Mouse (Mus musculus) macrophage (primary cell): ENCODE results near the gene Zyx. TPM values are rescaled to one million over a fixed set of nuclear protein-coding genes. Genes with fewer than 3 reads are reported as not detected.

Experiments
- H3K27ac ChIP-seq: fragments of 350-480 bp; formaldehyde crosslinking; 2 replicates; pipeline ENCODE4 v1.9.0; 2021
- H3K36me3 ChIP-seq: fragments of 350-480 bp; formaldehyde crosslinking; 2 replicates; pipeline ENCODE4 v1.9.0; 2021; ENCODE audit errors: inconsistent target
- H3K4me3 ChIP-seq: fragments of 350-480 bp; formaldehyde crosslinking; 2 replicates; pipeline ENCODE4 v1.9.0; 2021; ENCODE audit errors: inconsistent target
- H3K79me2 ChIP-seq: fragments of 350-480 bp; formaldehyde crosslinking; 2 replicates; pipeline ENCODE4 v1.9.0; 2021; ENCODE audit errors: inconsistent target
- WGBS: methylation state at CpG from one replicate; pipeline ENCODE4 v1.1.7; 2026; ENCODE audit warnings: inconsistent platforms; ENCODE audit not compliant: missing documents; 5-methylcytosine and 5-hydroxymethylcytosine counted together
- polyA plus RNA-seq: library from polyadenylated mRNA; stranded (reverse); fragments of 250-400 nt; gene quantifications from 3 replicates; pipeline ENCODE4 v1.2.4, GENCODE M21; 2018; ENCODE audit warnings: inconsistent platforms

Zyx gene
- polyA plus RNA-seq, 1 experiment from 2014 or later = 176 TPM

DNA sequence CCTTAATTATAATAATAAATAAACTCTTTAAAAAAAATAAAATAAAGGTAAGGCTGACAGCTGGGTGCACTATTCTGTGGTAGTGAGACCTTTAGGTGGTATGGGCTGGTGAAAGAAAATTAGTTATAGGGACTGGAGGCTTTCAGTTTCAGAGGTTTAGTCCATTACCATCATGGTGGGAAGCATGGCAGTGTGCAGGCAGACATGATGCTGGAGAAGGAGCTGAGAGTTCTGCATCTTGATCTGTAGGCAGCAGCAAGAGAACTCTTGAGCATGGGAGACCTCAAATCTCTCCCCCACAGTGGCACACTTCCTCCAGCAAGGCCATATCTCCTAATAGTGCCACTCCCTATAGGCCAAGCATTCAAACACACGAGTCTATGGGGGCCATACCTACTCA is 7.3 kb upstream of the Zyx start:
- no peak overlapping the region for H3K4me3 ChIP-seq
- no peaks in the 10 kb centered on the region for H3K36me3 ChIP-seq
- H3K27ac ChIP-seq = no peak overlapping the region
- H3K79me2 ChIP-seq = no peaks in the 10 kb centered on the region
- 73% methylated on average over 1 of the region's 1 CpGs for WGBS

DNA sequence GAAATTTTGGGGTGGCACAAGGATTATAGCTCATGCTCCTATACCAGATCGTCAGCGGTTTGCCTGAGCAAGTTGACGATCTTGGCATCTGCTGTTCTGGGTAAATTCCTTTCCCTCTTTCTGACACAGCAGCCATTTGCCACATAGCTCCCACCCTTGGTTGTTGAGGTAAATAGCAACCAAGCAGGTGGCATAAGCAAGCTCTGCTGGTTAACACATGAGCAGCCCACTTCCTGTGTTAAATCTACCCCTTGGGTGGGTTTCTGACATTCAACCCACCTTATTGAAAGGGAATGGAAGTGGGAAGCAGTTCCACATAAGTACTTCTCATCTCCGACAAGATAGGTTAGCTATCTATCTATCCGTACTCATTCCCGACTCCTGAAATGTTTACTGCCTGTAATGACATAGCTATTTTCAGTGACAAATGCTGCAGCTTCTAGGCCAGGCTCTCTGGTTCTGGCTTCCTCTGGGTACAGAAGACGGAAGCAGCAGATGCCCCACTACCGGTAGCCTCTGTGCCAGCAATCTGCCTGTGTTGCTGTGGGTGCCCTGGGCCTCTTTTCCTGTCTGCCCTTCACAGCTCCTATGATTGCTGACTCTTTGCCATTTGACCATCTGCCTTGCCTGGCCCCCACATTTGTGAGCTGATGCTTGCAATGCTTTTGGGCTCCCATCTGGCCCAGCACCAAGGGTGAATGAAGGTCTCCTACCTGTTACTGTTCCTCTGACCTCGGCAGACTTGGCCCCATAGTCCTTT is 5.9 kb upstream of the Zyx start:
- Histone ChIP-seq H3K27ac (0 out of 2 replicates have a peak overlapping the region, but pooled peaks have one; percentile 10), H3K36me3 (no peaks in the 10 kb centered on the region), H3K4me3 (no peak overlapping the region), H3K79me2 (no peaks in the 10 kb centered on the region)
- 24% methylated on average over 9 of the region's 9 CpGs for WGBS

DNA sequence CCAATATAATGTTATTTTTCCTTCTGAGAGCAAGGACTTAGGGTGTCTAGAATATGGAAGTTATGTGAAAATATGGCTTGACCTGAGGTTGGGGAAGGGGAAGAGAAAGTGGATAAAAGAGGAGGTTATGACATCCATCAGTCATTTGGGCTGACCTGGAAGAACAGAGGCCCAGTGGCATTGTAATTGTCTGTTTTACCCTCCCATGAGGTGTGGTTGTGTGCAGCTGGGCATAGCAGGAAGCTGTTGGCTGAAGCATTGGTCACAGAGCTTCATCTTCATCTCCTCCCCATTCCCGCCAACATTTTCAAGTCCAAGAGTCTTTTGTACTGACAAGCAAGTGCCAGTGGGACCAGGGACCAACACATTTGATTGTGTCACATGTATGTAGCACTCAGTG is 5.2 kb upstream of the Zyx start:
- H3K4me3 ChIP-seq = no peak overlapping the region
- WGBS = 13% methylated on average over 1 of the region's 1 CpGs
- H3K27ac ChIP-seq = 0 out of 2 replicates have a peak overlapping the region, but pooled peaks have one; percentile 10

DNA sequence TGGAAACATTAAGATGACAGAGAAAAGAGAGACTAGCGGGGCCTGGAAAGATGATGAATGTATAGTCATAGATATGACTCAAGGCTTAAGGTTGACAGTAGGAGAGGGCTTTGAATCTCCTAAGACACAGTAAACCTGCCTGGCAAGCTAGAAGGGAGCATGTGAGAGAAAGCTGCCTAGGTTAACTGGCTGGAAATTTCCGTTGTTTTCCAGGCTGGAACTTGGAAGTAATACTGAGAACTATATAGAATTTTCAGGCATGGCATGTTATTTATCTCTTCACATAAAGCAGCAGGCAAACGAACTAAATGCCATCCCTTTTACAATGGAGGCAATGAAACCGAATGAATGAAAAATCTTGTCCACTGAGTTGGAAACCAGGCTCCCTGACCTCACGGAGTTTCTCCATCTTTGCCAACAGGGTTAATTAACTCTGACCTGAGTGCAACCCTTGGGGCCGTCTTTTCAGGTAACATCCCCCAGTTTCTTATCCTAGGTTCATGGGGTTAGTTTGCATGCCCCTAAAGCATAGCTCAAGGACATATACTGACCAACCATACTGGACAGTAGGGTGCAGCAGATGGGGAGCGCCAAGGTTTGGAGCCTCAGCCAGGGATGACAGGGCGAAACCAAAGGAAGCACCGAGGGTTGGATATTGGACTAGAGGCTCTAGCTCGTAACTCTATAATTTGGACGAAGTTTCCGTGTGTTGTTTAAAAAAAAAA is 987 bp upstream of the Zyx start:
- Histone ChIP-seq H3K79me2 (peaks cover 20% of the 10 kb centered on the region), H3K36me3 (no peaks in the 10 kb centered on the region), H3K27ac (peak overlapping the region; percentile 86), H3K4me3 (no peak overlapping the region; the same call in 1 of the 2 replicates)
- 48% methylated on average over 12 of the region's 12 CpGs for WGBS

More for the DNA sequence above, 5.2 kb upstream of the Zyx start:
- no peaks in the 10 kb centered on the region for H3K36me3 ChIP-seq
- H3K79me2 ChIP-seq = no peaks in the 10 kb centered on the region

DNA sequence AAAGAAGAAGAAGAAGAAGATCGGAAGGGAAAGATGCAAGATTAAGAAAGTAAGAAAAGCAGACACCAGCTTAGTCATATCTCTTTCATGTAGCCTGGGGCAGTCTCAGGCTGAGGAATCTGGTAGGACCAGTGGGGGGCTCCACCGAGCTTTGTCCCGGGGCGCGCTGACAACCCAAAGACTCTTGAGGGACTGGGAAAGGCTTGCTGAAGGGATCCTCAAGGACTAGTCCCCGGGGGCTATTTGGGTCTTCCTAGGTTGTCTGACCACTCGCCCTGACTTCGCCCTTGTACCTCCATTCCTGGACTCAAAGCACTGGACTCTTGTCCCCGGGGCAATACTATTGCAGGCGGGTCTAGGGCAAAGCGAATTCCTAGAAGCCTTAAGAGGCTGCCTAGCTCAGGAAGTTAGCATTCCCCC is 414 bp upstream of the Zyx start:
- Histone ChIP-seq H3K27ac (peak overlapping the region; percentile 86), H3K36me3 (no peaks in the 10 kb centered on the region), H3K79me2 (peaks cover 20% of the 10 kb centered on the region), H3K4me3 (peak overlapping the region; percentile 42)
- under 1% methylated on average over 11 of the region's 11 CpGs for WGBS

DNA sequence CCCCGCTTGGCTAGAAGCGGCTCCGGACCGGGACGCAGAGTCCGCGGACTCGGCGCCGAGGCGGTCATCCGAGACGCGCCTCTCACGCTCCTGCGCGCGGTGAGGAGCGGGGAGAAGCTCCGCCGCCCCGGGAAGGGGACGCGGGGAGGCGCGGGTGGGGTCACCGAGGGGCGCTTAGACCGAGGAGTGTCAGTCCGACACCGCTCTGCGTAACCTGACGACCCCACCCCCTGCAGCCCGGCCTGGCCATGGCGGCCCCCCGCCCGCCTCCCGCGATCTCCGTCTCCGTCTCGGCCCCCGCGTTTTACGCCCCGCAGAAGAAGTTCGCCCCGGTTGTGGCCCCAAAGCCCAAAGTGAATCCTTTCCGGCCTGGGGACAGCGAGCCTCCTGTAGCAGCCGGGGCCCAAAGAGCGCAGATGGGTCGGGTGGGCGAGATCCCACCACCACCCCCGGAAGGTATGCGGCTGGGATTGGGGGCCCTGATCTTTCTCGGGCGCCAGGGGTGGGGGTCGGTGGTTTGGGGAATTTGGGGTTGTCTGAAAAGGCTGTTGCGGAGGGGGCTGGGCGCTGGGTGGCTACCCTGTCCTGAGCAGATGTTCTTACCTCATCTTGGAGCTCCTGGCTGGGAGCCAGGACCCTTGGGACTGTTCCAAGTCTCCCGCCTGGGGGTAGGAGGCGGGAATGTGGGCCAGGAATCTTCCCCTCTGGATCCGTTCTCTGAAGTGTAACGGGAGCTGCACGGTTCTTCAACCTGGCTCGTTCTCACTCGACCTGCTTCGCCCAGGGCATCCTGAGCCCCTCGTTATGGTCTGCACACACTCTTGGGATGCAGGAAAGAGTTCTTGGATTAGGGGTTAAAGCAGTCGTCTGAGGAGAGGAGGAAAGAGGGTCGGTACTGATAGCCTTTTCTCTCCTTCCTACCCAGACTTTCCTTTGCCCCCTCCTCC is 864 bp downstream of the Zyx start:
- 1% methylated on average over 65 of the region's 72 CpGs for WGBS
- H3K36me3 ChIP-seq = peaks cover 6% of the 10 kb centered on the region; the same call in 1 of the 2 replicates
- H3K4me3 ChIP-seq = peak overlapping the region; percentile 83
- peak overlapping the region; percentile 81 for H3K27ac ChIP-seq
- H3K79me2 ChIP-seq = peaks cover 29% of the 10 kb centered on the region

DNA sequence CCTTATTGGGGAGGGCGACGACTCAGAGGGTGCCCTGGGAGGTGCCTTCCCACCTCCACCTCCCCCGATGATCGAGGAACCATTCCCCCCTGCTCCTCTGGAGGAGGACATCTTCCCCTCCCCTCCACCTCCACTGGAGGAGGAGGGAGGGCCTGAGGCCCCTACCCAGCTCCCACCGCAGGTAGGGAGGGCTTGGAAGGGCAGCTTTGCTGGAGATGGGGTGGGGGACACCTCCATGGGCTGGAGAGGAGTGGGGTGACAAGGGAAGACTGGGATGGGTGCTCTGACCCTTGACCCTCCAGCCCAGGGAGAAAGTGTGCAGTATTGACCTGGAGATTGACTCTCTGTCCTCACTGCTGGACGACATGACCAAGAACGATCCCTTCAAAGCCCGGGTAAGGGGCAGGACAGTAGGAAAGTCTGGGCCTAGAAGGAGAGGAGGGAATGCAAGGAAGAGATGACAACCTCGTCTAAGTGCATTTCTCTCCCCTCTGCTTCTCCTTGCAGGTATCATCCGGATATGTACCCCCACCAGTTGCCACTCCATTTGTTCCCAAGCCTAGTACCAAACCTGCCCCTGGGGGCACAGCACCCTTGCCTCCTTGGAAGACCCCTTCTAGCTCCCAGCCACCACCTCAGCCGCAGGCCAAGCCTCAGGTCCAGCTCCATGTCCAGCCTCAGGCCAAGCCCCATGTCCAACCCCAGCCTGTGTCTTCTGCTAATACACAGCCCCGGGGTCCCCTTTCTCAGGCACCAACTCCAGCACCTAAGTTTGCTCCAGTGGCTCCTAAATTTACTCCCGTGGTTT is 1.7 kb downstream of the Zyx start:
- Histone ChIP-seq H3K4me3 (peak overlapping the region; percentile 83), H3K36me3 (peaks cover 15% of the 10 kb centered on the region), H3K27ac (peak overlapping the region; percentile 81), H3K79me2 (peaks cover 29% of the 10 kb centered on the region)
- 21% methylated on average over 13 of the region's 13 CpGs for WGBS

DNA sequence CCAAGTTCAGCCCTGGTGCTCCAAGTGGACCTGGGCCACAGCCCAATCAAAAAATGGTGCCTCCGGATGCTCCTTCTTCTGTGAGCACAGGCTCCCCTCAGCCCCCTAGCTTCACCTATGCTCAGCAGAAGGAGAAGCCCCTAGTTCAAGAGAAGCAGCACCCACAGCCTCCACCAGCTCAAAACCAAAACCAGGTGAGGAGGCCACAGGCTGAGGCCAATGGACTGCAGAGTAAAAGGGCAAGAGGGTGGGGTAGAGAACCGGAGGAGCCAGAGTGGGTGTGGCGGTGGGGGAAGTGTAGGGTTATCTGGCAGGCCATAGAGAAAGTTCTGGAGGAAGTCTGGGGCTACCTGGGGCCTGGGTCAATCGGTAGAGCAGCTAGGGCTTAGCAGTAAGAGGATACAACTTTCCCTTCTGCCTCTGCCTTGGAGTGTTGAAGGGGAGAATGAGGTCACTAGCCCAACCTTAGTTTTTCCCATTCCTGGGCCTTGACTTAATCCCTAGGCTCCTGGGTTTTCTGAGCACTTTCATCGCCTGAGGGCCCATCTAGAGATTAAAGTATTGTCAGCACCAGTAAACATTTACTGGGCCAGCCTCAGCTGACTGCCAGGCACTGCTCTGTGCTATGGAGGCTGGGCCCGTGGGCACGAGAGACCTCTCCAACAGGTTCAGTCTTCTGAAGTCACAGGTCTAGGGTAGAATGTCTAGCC is 2.5 kb downstream of the Zyx start:
- Histone ChIP-seq H3K4me3 (peak overlapping the region; percentile 83), H3K79me2 (peaks cover 29% of the 10 kb centered on the region), H3K27ac (peak overlapping the region; percentile 81), H3K36me3 (peaks cover 22% of the 10 kb centered on the region)
- WGBS = 38% methylated on average over 7 of the region's 7 CpGs

DNA sequence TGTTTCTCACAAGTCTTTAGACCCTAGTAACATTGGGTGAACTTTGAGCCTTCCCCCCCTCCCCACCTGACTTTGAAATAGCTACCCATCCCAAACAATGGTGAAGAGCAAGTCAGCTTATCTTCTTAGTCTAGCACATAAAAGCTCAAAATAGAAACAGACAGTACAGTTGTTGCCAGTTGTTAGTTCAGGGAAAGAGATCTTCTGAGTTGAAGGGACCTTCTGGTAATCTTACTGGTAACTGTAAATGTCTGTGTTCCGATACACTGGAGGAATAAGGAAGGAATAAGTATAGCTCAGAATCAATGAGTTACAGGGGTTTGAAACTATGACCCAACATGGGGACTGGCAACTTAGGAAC is 3.0 kb downstream of the Zyx start:
- peaks cover 29% of the 10 kb centered on the region for H3K79me2 ChIP-seq
- peak overlapping the region; percentile 81 for H3K27ac ChIP-seq
- 73% methylated on average over 1 of the region's 1 CpGs for WGBS
- peaks cover 28% of the 10 kb centered on the region for H3K36me3 ChIP-seq
- no peak overlapping the region; the same call in 1 of the 2 replicates for H3K4me3 ChIP-seq

DNA sequence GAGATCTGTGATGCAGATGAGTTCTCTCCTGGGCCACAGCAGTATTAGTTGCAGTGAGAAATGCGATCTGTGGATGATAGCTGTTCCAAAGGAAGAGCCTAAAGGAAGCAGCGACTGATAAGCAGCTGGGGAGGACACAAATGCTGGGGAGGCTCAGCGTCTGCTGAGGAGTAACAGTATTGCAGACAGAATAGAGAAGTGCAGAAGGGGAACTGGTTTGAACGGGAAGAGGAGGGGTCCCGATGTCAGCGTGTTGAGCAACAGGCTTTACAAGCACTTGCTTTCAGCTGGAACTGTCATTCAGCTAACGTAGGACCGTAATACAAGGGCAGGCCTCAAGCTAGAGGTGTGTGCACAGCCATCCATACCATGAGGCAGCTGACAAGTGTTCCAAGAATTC is 3.8 kb downstream of the Zyx start:
- Histone ChIP-seq H3K27ac (peak overlapping the region; percentile 81), H3K36me3 (peaks cover 35% of the 10 kb centered on the region), H3K79me2 (peaks cover 29% of the 10 kb centered on the region), H3K4me3 (no peak overlapping the region)
- 0% methylated on average over 8 of the region's 8 CpGs for WGBS

DNA sequence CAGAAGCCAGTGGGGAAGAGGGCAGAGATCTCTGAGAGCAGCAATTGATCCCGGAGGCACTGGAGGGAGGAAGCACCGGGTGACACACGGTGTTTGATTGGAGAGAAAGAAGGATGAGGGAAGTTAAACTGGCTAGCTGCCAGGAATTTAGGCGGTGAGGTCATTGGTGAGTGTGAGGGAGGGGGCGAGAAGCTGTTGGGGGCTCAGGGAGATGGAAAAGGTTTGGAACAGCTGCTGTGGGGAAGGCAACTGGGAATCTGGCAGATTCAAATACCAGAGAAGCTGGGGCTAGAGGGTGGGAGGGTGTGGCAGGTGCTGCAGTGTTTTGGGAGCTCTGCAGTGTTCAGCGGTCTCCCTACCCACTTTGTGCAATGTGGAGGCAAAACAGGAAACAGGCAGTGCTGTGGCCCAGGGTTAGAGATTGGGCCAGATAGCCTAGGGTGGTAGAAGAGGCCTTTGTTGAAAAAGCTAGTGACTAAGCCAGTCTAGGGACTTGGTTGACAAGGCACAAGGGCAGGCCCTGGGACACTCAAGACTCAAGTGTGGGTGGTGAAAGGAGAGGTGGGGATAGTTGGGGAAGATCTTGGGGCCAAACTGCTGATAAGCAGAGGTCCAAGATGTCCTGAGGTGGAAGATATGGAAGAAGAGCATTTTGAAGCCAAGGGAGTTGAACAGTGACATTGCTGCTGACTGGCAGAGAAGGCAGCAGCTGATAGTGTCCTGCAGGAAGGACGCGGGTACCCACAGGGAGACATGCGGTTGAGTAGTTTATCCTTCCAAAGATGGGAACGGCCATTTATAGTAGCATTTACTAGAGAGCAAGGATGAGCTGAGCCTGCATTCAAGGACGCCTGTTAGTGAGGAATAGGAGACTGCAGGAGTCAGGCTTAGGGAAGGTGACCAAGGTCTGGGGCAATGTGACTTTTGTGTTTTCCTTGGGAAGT is 4.9 kb downstream of the Zyx start:
- Histone ChIP-seq H3K36me3 (peaks cover 46% of the 10 kb centered on the region), H3K4me3 (no peak overlapping the region), H3K27ac (peak overlapping the region; percentile 81), H3K79me2 (peaks cover 29% of the 10 kb centered on the region)
- WGBS = 15% methylated on average over 11 of the region's 11 CpGs

DNA sequence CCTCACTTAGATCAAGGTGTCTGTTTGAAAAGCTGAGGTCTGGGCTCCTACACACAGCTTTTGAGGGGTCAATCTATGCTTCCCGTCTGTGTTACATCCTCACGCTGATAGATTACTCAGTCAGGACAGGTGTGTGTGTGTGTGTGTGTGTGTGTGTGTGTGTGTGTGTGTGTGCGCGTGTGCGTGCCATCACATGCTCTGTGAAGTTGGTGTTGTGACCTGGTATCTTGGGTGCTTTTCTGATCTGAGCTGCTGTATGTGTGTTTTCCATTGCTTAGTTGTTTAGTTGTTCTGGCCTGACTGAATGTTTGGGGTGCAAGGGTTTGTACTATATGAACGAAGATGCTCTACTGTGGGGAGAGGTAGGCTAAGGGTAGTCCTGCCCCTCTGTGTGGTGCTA is 5.9 kb downstream of the Zyx start:
- 92% methylated on average over 6 of the region's 6 CpGs for WGBS
- peaks cover 26% of the 10 kb centered on the region for H3K79me2 ChIP-seq
- H3K27ac ChIP-seq = no peak overlapping the region
- peaks cover 56% of the 10 kb centered on the region for H3K36me3 ChIP-seq
- no peak overlapping the region for H3K4me3 ChIP-seq
